9 mouse cellular contexts compared by ENCODE assay signal in the genomic region with DNA sequence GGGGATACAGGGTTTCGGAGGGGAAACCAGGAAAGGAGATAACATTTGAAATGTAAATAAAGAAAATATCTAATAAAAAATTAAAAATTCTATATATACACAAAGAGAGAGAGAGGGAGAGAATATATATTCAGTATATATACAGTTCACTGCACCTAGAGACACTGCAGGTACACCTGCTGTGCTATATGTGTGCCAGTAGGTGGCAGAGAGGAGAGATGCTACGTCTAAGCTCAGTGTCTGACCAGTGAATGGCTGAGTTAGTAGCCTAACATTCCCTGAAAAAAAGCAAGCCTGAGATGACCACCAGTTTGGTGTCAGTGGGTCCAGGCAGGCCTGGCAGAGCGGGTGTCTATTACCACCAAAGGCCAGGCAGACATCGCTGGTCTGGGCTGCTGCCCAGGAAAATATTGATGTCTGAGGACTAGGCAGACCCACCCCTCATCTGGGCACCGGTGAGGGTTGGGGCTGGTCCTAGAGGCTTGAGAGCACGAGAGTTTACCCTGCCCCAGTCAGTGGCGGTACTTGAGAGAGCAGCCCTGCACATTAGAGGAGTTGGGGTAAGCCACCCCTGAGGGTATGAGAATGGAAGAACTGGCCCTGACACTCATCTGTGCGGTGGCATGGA. TPM values are rescaled to one million over a fixed set of nuclear protein-coding genes. Genes with fewer than 3 reads are reported as not detected.
DNase-seq lines count a peak whose midpoint lies in the region; ATAC-seq and TF ChIP-seq lines count a peak whose summit lies in the region.
"Had no signal": no experiment of that assay in that cellular context is flagged by ENCODE, and none has a peak within 500 bp of the region (broad histone marks: within the 10 kb centered on the region; RNA-seq: fewer than 3 reads in every experiment).

No protein-coding gene starts in this region.

- H3K9me3 ChIP-seq in hindbrain, embryonic 13.5 days = no peaks in the 10 kb centered on the region
- no peaks in the 10 kb centered on the region for H3K9me3 ChIP-seq in midbrain, embryonic 12.5 days

- no peak overlapping the region for H3K4me2 ChIP-seq in hindbrain, embryonic 13.5 days
- no peak overlapping the region for H3K4me2 ChIP-seq in midbrain, embryonic 12.5 days (replicated peaks)

- no peaks in the 10 kb centered on the region for H3K36me3 ChIP-seq in hindbrain, embryonic 13.5 days
- no peaks in the 10 kb centered on the region for H3K36me3 ChIP-seq in midbrain, embryonic 12.5 days

- TF ChIP-seq CTCF in layer of hippocampus, adult 2 months (conservative IDR thresholded peaks at IDR 0.05) = peak; percentile 73

- 68% methylated on average over 8 of the region's 8 CpGs for WGBS in hindbrain, embryonic 13.5 days
- 64% methylated on average over 8 of the region's 8 CpGs for WGBS in midbrain, embryonic 12.5 days

- no peaks in the 10 kb centered on the region for H3K4me1 ChIP-seq in hindbrain, embryonic 13.5 days (replicated peaks)
- no peaks in the 10 kb centered on the region for H3K4me1 ChIP-seq in midbrain, embryonic 12.5 days

- peak; percentile 75 for ATAC-seq in hindbrain, embryonic 13.5 days (ENCODE audit: low FRiP score)
- ATAC-seq in midbrain, embryonic 12.5 days (ENCODE audit: low FRiP score, low read depth) = peak; percentile 72; the same call in 1 of the 2 replicates

- H3K9ac ChIP-seq in hindbrain, embryonic 13.5 days = no peak overlapping the region
- no peak overlapping the region for H3K9ac ChIP-seq in midbrain, embryonic 12.5 days (replicated peaks)

- H3K27ac ChIP-seq in layer of hippocampus, adult 2 months = no peak overlapping the region
- H3K27ac ChIP-seq in hindbrain, embryonic 13.5 days = no peak overlapping the region
- no peak overlapping the region for H3K27ac ChIP-seq in midbrain, embryonic 12.5 days (replicated peaks)

- DNase-seq in layer of hippocampus, adult 2 months (ENCODE audit: low spot score in 2 of 2) = no peak
- DNase-seq in layer of hippocampus, adult 18-20 months (ENCODE audit: low spot score in 2 of 2) = no peak
- DNase-seq in R1 (ENCODE audit: low read depth, low spot score) = peak; percentile 55
- no peak for DNase-seq in T-cell, adult 2 months (ENCODE audit: low spot score)
- no peak for DNase-seq in ovary, postnatal 36 days (ENCODE audit: low spot score)
- DNase-seq in Muller cell, postnatal 12 days (ENCODE audit: inconsistent ontology term) = no peak

- H3K4me3 ChIP-seq in layer of hippocampus, adult 2 months = no peak overlapping the region
- H3K4me3 ChIP-seq in hindbrain, embryonic 13.5 days = no peak overlapping the region
- no peak overlapping the region for H3K4me3 ChIP-seq in midbrain, embryonic 12.5 days
- H3K4me3 ChIP-seq: erythroblast, embryonic 14.5 days had no signal

- H3K27me3 ChIP-seq in hindbrain, embryonic 13.5 days = no peaks in the 10 kb centered on the region
- no peaks in the 10 kb centered on the region for H3K27me3 ChIP-seq in midbrain, embryonic 12.5 days

RNA-seq across cellular contexts. Expression of gene Acot12, which starts 18.1 kb away (rescaled TPM):
- total RNA-seq in layer of hippocampus, adult 2 months (2021) = under 1 TPM; 0.49 to 0.61 TPM
- total RNA-seq in layer of hippocampus, adult 18-20 months (2021) = 1 to 10 TPM in 1 of 2 experiments, under 1 TPM in 1; 0.42 to 1.1 TPM
- polyA plus RNA-seq in hindbrain, embryonic 13.5 days (2015; fragmentation: Nextera tagmentation; extraction: Ambion mirVana) = not detected in 2 replicates
- polyA plus RNA-seq in midbrain, embryonic 12.5 days (2016; fragmentation: Nextera tagmentation; extraction: Ambion mirVana) = not detected in 2 replicates
- polyA plus RNA-seq: erythroblast, embryonic 14.5 days had no signal
